Mouse (Mus musculus) T-helper 1 cell (primary cell): Measurements from ENCODE around the gene Las1l.
"Not testable (repeated sequence)": the region's sequence is repeated elsewhere in the genome, so short reads cannot be mapped to it uniquely, and the experiment has no call there.

Source experiments
- in situ Hi-C: fragments of 300-600 bp; cut with MboI, MseI; formaldehyde crosslinking; loops from one replicate; pipeline ENCODE4 v1.15.1; 2025; ENCODE audit warnings: high pct_unique_total_duplicates

Las1l gene

GRCm38 (mm10) chrX:95956497-95957293 is at the start of gene Las1l:
TSS of gene Las1l (minus strand) at chrX:95956962.
- in situ Hi-C loops, result no loop called here

GRCm38 (mm10) chrX:96006395-96006794 is 49.6 kb upstream of the Las1l start:
- in situ Hi-C loops, result loop anchor here (5.0 to 25.0 kb wide), 2 partner anchors 171 to 856 kb away; no protein-coding TSS in a partner anchor

- in situ Hi-C loops, result no loop called here
Measured at GRCm38 (mm10) chrX:95999601-96000000, 42.8 kb upstream of the Las1l start.

GRCm38 (mm10) chrX:95993206-95993605 is 36.4 kb upstream of the Las1l start:
- in situ Hi-C loops, result no loop called here

GRCm38 (mm10) chrX:95969936-95970335 is 13.2 kb upstream of the Las1l start:
- in situ Hi-C loops, result no loop called here

- in situ Hi-C loops, result no loop called here
Measured at GRCm38 (mm10) chrX:95969116-95969515, 12.4 kb upstream of the Las1l start.

- in situ Hi-C loops, result no loop called here
Measured at GRCm38 (mm10) chrX:95968594-95968965, 11.8 kb upstream of the Las1l start.

GRCm38 (mm10) chrX:95967847-95968593 is 11.3 kb upstream of the Las1l start:
- in situ Hi-C loops, result no loop called here

GRCm38 (mm10) chrX:95965036-95965435 is 8.3 kb upstream of the Las1l start:
- in situ Hi-C loops, result no loop called here

- in situ Hi-C loops, result no loop called here
Measured at GRCm38 (mm10) chrX:95963366-95963765, 6.6 kb upstream of the Las1l start.

- in situ Hi-C loops, result not testable (repeated sequence)
Measured at GRCm38 (mm10) chrX:95957461-95957860, 699 bp upstream of the Las1l start.

GRCm38 (mm10) chrX:95950776-95951175 is 6.0 kb downstream of the Las1l start:
- in situ Hi-C loops, result no loop called here

- in situ Hi-C loops, result no loop called here
Measured at GRCm38 (mm10) chrX:95948135-95948534, 8.6 kb downstream of the Las1l start.

- in situ Hi-C loops, result no loop called here
Measured at GRCm38 (mm10) chrX:95945496-95945895, 11.3 kb downstream of the Las1l start.

- in situ Hi-C loops, result no loop called here
Measured at GRCm38 (mm10) chrX:95935481-95935880, 21.3 kb downstream of the Las1l start.

GRCm38 (mm10) chrX:95902716-95903115 is 54.0 kb downstream of the Las1l start:
- in situ Hi-C loops, result no loop called here
